ENCODE assay signal across 28 mouse cellular contexts in the genomic region with DNA sequence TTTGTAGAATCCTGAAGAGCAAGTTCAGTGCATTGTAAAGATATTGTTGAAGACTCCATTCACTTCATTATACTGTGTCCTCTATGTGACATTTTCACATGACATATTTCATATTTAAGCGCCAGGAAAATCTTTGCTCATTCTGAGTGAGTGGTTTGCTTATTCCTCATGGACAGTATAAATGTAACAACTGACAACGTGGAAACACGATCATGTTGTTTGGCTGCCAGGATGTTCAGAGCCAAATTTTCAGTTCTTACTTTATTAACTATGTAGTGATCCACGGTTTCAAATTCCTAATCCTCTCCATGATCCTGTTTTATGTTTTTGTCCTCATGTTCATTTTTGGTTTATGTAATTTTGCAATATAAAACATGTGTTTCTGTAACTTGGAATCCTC.
DNase-seq lines count a peak whose midpoint lies in the region; ATAC-seq and TF ChIP-seq lines count a peak whose summit lies in the region.
"Had no signal": no experiment of that assay in that cellular context is flagged by ENCODE, and none has a peak within 500 bp of the region (broad histone marks: within the 10 kb centered on the region; RNA-seq: fewer than 3 reads in every experiment).

No protein-coding gene starts in this region.

- no peaks in the 10 kb centered on the region for H3K9me3 ChIP-seq in lung, embryonic 14.5 days (ENCODE audit: low read depth, low read length)
- H3K9me3 ChIP-seq: embryonic facial prominence, embryonic 12.5 days; forebrain, embryonic 12.5 days; forebrain, embryonic 15.5 days; G1E; heart, embryonic 12.5 days; heart, embryonic 15.5 days had no signal

- no peak overlapping the region for H3K27ac ChIP-seq in lung, embryonic 14.5 days (ENCODE audit: low read depth)
- H3K27ac ChIP-seq: embryonic facial prominence, embryonic 12.5 days; forebrain, embryonic 12.5 days; forebrain, embryonic 15.5 days; heart, embryonic 15.5 days; hindbrain, embryonic 14.5 days; hindbrain, postnatal 0 days had no signal

- TF ChIP-seq CTCF in lung, embryonic 14.5 days (IDR thresholded peaks at IDR 0.05; ENCODE audit: low read depth), result no peak
- TF ChIP-seq CTCF in lung, adult 2 months (IDR thresholded peaks at IDR 0.05; ENCODE audit: insufficient read depth, low read length), result no peak

- peak; percentile 4 for DNase-seq in gastrocnemius, adult 18-20 months (ENCODE audit: low spot score)
- DNase-seq in gastrocnemius, postnatal 36 days, result no peak
- DNase-seq in lung, embryonic 14.5 days, result peak; percentile 64
- DNase-seq in lung, postnatal 25 days (ENCODE audit: low spot score), result no peak
- DNase-seq in lung, postnatal 10 days, result peak; percentile 24
- DNase-seq in lung, adult 2 months, result no peak
- DNase-seq: adrenal gland, postnatal 10 days; adrenal gland, postnatal 36 days; B cell, adult 2 months; cerebellum, adult 18-20 months; cerebellum, adult 9-10 months; cerebellum, postnatal 14 days; gastrocnemius, postnatal 10 days; heart, adult 11 months; heart, postnatal 14 days; heart, postnatal 4 days had no signal

- no peaks in the 10 kb centered on the region for H3K27me3 ChIP-seq in lung, embryonic 14.5 days (ENCODE audit: insufficient read depth, low read length)
- H3K27me3 ChIP-seq: CH12.LX; embryonic facial prominence, embryonic 12.5 days; forebrain, embryonic 12.5 days; forebrain, embryonic 15.5 days; heart, embryonic 12.5 days; heart, embryonic 15.5 days had no signal

- WGBS in lung, embryonic 14.5 days, result 42% methylated on average over 4 of the region's 4 CpGs
- WGBS in lung, adult 2 months, result 64% methylated on average over 4 of the region's 4 CpGs

- no peak for TF ChIP-seq POLR2A in lung, adult 2 months (IDR thresholded peaks at IDR 0.05; ENCODE audit: borderline replicate concordance, extremely low read depth, low read depth, low read length)

- no peaks in the 10 kb centered on the region for H3K36me3 ChIP-seq in lung, embryonic 14.5 days (ENCODE audit: insufficient read depth)
- H3K36me3 ChIP-seq: embryonic facial prominence, embryonic 12.5 days; forebrain, embryonic 12.5 days; forebrain, embryonic 15.5 days; G1E; heart, embryonic 12.5 days; heart, embryonic 15.5 days had no signal

- H3K4me3 ChIP-seq in lung, embryonic 14.5 days (ENCODE audit: low read depth, low read length), result no peak overlapping the region
- H3K4me3 ChIP-seq in lung, adult 2 months (replicated peaks; ENCODE audit: extremely low read depth, low read depth, low read length), result no peak overlapping the region
- H3K4me3 ChIP-seq: embryonic facial prominence, embryonic 12.5 days; erythroblast, embryonic 14.5 days; forebrain, embryonic 12.5 days; forebrain, embryonic 15.5 days; heart, embryonic 12.5 days; heart, embryonic 15.5 days had no signal

- intact Hi-C loops in gastrocnemius, postnatal 36 days (cut with DNase I), result no loop called here

- no peak overlapping the region for H3K4me2 ChIP-seq in lung, embryonic 14.5 days
- H3K4me2 ChIP-seq: embryonic facial prominence, embryonic 12.5 days; forebrain, embryonic 12.5 days; forebrain, embryonic 15.5 days; heart, embryonic 12.5 days; heart, embryonic 15.5 days; hindbrain, embryonic 14.5 days had no signal

- H3K9ac ChIP-seq in lung, embryonic 14.5 days, result no peak overlapping the region
- H3K9ac ChIP-seq: embryonic facial prominence, embryonic 12.5 days; forebrain, embryonic 12.5 days; forebrain, embryonic 15.5 days; heart, embryonic 12.5 days; heart, embryonic 15.5 days; hindbrain, embryonic 14.5 days had no signal

- no peaks in the 10 kb centered on the region for H3K4me1 ChIP-seq in lung, embryonic 14.5 days (ENCODE audit: insufficient read depth)
- H3K4me1 ChIP-seq in lung, adult 2 months (ENCODE audit: control insufficient read depth, insufficient read depth, low read length), result no peaks in the 10 kb centered on the region
- H3K4me1 ChIP-seq: embryonic facial prominence, embryonic 12.5 days; forebrain, embryonic 12.5 days; forebrain, embryonic 15.5 days; heart, embryonic 15.5 days had no signal

- ATAC-seq in lung, embryonic 14.5 days (ENCODE audit: insufficient read depth), result no peak
- ATAC-seq: forebrain, embryonic 15.5 days; hindbrain, postnatal 0 days; inflammation-experienced regulatory T-cells, adult 6 months; Patski had no signal

Comparison
In these comparisons a context has a peak if more than half of its experiments do, and no peak if none do; other contexts are left out.
1. DNase-seq: peak in gastrocnemius, adult 18-20 months (single experiment), lung, embryonic 14.5 days (single experiment) and lung, postnatal 10 days (single experiment); none in gastrocnemius, postnatal 36 days (0 of 2), lung, postnatal 25 days (single experiment) and lung, adult 2 months (single experiment).